Mouse (Mus musculus) cerebellum, postnatal 10 days (tissue): ENCODE measurements around the gene Msl1.

Source experiments
- DNase-seq, 2 experiments: peaks; one replicate each; pipeline ENCODE4 v3.0.0; 2021; ENCODE audit warnings: mixed read lengths in 2 of 2

Msl1 gene

DNA sequence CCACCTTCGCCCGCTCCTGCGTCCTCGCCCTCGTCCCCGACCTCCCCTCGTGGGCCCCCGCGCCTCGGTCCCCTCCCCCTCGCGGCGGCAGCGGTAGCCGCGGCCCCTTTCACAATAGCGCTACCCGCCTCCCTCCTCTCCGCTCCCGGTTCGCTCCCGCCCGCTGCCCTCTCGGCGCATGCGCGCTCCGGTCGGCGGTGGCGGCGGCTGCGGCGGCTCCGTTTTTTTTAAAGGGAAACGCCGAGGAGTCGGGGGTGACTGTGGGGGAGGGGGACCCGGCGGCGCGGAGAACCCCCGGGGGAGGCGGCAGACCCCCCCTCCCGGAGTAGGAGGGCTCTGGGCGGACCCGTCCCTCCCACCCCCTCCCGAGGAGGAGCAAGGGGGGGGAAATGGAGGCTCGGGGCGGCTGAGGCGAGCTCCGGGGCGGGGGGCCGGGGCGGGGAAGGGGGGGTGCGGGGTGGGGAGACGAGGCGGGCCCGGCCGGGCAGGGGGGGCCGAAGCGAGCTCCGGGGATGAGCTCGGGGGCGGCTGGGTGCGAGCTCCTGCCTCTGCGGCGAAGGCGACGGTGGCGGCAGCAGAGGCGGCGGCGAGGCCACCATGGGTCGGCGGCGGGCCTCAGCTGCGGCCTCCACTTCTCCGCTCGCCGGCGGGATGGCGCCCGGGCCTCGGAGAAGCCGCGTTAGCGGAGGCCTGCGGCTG, at the start of gene Msl1:
Msl1 (plus strand) TSS at position 502 of the 699 bp plus-strand sequence.
- DNase-seq: peak; percentile 94 to 96

DNA sequence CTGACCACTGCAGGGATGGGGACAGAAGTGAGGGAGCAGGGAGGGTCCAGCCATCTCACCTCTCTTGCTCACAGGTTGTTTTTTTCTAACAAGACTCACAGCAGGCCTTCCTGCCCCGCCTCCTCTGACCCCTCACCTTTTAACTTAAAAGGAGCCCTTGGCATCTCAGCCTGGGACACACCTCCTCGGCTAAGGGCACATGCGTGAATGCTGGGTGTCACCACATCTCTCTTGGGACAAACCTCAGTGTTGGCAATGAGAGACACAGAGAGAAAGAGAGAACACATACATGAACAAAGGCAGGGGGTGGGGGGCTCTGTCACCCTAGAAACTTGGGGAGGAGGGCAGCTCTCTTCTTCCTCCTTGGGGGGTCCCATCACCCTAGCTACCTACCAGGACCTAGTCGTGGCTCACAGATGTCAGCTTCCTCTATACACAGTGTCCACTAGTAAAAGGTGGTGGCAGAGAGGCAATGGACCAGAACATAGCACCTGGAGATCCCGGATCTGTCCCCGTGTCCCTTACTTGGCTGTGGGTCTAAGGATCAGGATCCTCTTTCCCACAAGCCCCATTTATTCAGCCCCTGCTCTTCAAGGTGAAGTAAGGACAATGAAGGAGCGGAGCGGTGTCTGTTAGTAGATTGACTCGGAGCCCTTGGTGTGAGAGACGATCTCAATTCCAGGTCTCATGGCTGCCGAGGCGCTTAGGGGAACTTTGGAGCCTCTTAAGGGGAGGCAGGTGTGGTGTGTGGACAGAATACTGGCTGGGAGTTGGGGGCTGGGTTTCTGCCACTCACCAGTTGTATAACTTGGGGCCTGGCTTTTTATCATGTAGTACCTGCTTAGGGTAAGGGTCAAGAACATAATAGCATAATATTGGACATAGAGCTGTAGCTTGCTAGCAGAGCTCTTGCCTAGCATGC, 49.1 kb upstream of the Msl1 start:
- DNase-seq: peak in 1 of 2 experiments; percentile 26

- peak; percentile 93 to 97 for DNase-seq
These were observed 48.2 kb upstream of the Msl1 start for GRCm38 (mm10) chr11:98746855-98747693.

DNA sequence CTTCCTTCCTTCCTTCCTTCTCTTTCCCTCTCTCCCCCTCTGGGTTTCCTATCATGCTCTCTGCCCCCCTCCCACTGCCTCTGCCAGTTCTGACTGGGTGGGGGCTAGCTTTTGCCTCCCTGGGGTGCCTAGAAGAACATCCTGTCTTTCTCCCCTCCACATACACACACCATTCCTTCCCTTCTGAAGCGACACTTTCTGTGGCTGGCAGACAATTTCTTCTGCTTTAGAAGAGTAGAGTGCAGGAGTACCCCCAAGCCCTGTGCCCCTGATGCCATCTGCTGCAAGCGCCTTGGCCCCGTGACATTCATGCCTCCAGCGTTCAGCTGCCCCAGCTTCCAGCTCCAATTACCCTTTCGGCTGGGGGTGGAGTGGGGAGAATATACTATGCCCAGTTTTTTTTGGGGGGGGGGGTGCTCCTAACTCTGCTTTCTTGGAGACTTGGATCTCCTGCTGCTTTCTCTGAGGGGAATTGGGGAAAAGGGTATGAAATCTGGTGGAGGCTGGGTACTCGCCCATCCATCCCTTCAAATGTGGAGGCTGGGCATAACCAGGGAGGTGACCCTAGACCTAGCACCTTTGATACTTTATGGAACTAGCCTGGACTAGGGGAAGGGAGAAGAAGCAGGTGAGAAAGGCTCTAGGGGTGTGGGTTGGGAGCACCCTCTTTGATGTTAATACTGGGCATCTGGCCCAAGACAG, 47.4 kb upstream of the Msl1 start:
- peak; percentile 80 to 83 for DNase-seq

DNA sequence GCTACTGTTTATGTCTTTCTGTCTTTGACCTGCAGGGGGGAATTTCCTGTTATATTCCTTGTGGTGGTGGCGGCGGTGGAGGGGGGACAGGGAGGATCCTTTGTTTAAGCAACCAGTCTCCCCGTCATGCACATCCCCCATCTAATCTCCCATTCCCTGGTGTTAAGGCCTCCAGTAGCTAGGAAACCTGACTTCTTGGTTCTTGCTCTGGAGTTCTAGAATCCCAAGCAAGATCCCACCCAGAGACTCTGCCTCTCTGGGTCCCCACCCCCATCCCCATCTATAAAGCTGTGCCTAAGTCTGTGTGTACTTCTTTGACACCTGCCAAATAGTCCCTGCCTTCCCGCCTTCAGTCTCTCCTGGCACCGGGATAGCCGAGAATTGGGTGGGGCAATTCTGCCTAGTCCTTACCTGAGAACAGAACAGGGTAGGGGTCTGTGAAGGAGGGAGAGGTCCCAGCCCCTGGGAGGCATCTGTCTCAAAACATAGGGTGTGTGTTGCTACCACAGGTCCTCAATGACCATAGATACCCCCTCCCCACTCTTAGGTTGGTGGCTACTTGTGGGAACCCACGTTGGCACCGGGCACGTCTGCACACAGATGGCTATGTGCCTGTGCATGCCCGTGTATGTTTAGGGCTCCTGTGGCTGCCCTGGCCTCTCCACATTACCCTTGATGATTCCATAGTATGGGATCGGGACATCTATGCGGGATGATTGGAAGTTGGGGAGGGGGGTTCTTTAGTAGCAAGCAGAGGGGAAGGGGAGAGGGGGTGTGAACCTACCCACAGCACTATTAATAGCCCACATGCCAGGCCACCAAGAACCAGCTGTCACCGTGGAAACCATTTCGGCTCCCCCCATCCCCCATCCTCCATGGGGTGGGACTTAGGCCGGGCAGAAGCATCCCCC, 46.6 kb upstream of the Msl1 start:
- DNase-seq: peak; percentile 88

DNA sequence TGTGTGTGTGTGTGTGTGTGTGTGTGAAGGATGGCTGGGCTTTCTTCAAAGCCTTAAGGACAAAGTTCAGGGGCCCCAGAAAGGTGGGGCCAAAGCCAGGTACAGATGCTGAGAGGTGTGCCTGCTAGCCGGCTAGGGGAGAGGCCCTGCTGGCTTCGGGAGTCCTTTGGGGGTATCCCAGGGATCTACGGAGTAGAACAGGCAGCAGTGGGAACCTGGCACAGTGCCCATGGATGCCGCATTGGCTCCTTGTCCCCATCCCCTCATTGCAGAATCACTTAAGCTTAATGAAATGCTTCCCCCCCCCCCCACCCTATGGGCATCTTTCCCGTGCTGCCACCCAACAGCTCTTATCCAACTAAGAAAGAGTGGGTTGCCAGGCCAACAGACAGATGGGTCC, 45.6 kb upstream of the Msl1 start:
- peak; percentile 85 to 87 for DNase-seq

DNA sequence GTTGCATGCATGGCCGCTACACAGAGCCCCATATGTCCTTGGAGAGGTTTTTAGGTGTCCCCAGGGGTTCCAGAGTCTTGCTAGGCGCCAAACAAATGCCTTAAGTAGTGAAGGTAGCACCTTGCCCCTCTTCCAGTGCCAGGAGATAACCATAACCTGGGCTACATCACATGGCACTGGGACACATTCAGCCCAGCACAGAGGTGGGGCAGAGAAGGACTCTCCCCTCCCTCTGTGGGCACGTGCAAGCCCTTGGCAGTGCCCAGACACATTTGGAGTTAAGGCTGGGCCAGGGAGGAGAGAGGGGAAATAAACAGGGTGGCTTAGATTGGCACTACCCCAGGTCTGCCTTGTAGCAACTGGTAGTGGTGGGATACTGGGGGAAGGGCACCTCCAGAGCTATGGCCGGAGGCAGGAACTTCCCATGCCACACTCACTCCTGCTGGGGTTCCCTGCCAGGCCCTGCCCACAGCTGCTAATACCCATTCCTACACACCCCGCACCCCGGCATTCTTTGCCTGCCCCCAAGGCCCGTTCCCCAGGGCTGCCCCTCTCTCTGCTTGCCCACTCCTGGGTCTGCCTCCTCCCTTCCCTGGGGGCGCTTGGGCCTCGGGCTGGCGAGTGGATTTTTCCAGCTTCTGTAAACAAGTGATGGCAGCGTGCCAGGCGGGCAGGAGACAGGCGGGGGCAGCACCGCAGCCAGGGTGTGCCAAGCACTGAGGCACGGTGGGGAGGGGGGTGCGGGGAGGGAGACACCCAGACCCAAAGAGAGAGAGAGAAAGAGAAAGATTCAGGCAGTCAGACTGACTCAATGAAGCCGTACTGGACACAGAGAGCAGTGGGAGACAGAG, 44.7 kb upstream of the Msl1 start:
- DNase-seq: peak; percentile 91 to 93

- peak in 1 of 2 experiments; percentile 47 for DNase-seq
These were observed 44.0 kb upstream of the Msl1 start for GRCm38 (mm10) chr11:98751221-98751782.

- no peak for DNase-seq
These were observed 42.7 kb upstream of the Msl1 start for GRCm38 (mm10) chr11:98752562-98753140.

DNA sequence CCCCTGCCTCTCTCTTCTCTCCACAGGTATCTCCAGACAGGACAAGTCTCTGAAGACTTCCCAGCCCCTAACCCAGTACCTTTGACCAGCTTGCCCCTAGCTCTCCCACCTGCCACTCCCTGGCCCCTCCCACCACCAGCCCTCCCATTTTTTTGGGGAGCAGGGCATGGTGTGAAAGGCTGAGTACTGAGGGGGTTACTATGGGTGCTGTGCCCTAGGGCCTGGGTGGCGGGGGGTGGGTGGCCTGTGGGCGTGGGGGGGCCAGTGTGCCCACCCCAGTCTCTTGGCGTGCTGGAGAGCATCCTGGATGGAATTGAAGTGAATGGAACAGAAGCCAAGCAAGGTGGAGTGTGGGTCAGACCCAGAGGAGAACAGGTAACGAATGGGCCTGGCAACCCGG, 42.1 kb upstream of the Msl1 start:
- no peak for DNase-seq

GRCm38 (mm10) chr11:98754151-98754620, 41.1 kb upstream of the Msl1 start:
- DNase-seq: peak; percentile 60 to 71

- peak; percentile 92 to 96 for DNase-seq
These were observed 40.6 kb upstream of the Msl1 start for GRCm38 (mm10) chr11:98754621-98755181.

DNA sequence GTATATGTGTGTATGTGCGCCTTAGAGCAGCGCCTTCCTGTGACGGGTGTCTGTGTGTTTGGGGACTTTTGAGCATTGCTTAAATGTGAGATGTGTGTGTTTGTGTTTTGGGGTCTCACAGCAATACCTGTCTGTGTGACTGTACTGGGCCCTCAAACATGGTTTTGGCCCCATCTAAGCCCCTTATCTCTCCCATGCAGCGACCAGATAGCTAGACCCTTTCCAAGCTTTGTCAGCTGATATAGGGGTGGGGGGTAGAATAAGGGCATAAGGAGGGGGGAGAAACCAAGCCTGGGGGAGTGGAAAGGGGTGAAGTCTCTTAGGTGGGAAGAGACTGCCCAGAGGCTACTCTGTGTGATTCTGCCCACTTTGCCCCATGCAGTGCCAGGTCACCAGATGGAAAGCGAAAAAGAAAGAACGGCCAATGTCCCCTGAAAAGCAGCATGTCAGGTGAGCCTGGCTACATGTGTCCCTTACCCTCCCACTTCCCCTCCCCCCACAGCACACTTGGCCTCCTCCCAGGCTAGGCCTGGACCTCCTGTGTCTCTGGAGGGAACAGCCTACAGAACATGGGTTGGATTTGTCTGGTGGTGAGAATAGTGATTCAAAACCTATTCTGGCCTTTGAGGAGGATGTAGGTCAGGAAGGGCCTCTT, 39.5 kb upstream of the Msl1 start:
- DNase-seq: peak; percentile 51 to 57

GRCm38 (mm10) chr11:98756711-98757110, 38.6 kb upstream of the Msl1 start:
- DNase-seq: no peak

DNA sequence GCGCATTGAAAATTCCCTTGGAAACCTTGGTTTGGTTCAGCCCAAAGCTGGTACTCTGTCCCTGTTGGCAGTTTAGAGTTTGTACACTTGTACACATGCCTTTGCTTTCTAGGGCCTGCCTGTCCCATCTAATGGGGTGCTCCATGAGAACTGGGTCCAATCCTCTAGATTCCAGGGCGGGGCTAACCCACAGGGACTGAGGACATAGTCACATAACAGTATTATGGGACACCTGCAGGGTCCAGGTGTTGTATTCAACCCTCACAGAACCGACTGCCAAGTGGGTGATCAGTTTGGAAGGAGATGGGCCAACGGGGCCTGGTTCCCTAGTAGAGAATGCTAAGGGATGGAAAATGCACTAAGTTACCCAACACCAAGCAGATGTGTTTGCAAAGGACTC, 33.4 kb upstream of the Msl1 start:
- DNase-seq: no peak

DNA sequence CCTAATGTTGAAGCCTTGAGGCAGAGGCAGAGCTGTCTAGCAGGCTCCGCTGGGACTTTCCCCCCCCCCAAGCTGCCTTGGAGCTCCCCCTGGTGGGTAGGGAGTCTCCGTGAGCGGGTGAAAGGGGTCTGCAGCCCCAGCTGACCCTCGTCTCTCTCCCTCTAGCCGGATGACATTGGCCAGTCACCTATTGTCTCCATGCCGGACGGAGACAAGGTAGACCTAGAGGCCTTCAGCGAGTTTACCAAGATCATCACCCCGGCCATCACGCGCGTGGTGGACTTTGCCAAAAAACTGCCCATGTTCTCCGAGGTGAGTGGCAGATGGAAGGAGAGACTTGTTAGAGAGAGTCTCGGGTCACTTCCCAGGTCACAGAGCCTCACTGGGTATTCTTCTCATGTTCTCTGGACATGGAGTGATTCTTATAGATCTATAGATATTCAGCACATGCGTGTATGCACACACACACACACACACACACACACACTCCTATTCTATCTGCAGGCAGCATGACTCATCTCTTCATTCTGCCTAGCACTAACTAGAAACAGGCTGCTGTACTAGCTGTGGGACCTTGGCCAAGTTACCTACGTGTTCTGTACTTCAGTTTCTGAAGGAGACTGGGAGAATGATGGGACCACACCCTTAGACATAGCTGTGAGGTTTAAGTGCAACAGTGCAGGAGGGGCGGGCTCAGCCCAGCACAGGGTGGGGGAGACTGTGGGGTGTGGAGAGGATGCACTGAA, 32.4 kb upstream of the Msl1 start:
- DNase-seq: peak in 1 of 2 experiments; percentile 61

GRCm38 (mm10) chr11:98763502-98763861, 31.8 kb upstream of the Msl1 start:
- DNase-seq: no peak

GRCm38 (mm10) chr11:98764091-98764490, 31.2 kb upstream of the Msl1 start:
- no peak for DNase-seq
